Mouse (Mus musculus): ENCODE data around the gene Myo1f.

Gene Myo1f

DNA sequence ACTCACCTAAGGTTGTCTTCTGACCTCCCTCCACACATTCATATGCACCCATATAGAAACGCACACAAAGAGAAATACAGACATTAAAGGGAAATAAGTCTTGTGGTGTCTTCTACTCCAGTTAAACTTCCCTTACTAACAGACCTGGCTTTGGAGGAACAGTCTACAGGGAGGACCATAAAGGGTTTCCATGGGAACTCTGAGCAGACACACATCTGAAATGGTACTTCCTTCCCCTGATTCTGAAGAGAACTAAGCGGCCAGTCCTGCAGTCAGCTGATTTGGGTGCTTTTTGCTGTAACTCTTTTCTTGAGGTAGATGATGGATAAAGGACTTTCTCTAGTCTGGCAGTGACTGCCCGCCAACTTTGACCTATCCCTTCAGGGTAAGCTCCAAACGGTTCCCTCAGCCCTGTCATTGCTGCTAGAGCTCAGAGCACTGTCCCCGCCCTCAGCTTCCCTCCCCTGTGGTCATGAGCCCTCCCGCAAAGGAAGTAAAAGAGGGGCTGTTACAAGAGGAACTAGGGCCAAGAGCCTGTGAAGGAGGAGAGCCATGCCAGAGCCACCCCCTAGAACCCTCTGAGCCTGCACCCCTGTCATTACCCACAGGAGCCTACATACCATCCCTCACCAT is at the start of gene Myo1f:
Gene Myo1f (plus strand): TSS at position 485 of the 633 bp plus-strand sequence.
- DNase-seq (ENCODE audit: low spot score in 2 of 2), result peak; percentile 65 to 72

DNA sequence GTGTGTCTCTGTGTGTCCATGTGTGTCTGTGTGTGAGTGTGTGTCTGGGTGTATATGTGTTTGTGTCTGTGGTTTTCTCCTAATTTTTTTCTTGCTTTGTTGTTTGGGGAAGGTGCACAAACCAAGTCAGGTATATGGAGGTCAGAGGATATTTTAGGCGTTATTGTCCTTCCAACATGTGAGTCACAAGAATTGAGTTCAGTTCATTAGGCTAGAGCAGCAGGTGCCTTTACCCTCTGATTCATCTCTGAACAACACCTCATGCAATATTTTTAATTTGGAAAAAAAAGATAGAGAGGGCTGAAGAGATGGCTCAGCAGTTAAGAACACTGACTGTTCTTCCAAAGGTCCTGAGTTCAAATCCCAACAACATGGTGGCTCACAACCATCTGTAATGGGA is 47.1 kb upstream of the Myo1f start:
- no peak for DNase-seq (ENCODE audit: low spot score in 2 of 2)

DNA sequence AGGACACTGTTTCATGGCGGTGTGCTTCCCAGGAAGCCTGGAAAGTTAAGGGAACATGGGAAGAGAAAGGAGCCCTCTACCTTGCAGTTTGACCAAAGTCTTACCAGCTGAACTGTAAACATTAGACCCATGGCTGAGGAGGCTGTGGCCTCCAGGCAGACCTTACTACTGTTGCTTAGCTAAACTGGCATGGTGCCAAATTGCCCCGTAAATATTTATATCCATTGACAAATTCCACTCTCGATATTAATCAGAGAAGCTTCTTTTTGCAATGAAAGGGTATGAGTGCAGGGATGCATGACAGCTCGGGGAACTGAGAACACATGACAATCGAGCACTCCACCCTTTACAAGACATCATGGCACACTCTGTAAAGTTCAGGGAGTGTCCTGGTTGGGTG is 45.3 kb upstream of the Myo1f start:
- DNase-seq (ENCODE audit: low spot score in 2 of 2), result no peak

DNA sequence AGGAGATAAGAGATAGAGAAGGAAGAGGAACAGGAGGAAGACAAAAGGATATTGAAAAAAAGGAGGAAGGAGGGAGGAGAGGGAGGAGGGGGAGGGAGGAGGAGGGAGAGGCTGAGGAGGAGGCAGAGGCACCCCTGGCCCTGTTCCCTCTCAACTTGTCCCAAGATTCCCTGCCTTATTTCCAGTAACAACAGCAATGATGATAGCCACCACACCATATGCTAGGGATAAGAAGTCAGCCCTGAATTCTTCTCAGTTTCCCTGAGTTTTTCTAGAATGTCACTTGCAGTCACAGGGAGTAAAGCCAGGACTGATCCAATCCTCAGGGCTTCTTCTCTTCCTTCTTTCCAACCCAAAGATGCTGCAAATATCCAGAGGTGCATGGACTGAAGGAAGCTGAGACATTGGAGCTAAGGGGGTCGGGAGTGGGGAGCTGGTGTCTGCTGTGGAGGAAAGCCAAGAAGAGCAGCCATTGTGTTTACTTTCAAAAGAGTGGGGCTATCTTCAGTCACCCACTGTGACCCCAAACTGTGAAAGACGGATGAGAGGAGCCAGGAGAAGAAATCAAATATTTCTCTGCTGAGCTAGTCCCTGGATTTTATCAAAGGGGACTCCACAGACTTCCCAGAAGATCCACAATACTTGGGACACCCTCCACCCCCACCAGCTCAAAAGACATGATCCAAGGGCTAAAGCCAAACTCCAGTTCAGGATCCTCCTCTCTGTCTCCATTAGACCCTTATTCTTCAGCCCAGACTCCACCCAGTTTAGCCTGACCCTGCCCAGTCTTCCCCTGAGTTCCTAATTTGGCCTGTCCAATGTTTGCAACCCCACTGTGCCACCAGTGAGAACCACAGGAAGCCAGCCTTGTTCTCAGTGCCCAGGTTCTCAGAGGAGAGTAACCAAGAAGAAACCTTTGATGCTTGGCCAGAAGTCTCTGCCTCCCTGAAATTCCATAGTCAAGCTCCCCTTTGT is 42.8 kb upstream of the Myo1f start:
- DNase-seq (ENCODE audit: low spot score in 2 of 2), result no peak

DNA sequence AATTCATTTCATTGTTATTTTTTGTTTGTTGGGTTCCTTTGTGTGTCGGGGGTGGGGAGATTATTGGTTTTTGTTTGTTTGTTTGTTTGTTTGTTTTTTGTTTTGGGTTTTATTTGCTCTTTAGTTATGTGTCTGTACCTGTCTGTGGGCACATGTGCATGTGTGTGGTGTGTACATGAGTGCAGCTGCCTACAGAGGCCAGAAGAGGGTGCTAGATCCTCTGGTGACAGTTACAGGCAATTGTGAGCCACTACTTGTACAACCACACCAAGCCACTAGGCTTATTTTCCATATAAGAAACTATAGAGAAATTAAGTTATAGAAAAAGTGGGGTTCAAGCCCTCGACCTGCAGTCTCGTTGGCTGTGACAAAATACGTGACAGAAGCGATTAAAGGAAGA is 41.6 kb upstream of the Myo1f start:
- peak in 1 of 2 experiments; percentile 5 for DNase-seq (ENCODE audit: low spot score in 2 of 2)

DNA sequence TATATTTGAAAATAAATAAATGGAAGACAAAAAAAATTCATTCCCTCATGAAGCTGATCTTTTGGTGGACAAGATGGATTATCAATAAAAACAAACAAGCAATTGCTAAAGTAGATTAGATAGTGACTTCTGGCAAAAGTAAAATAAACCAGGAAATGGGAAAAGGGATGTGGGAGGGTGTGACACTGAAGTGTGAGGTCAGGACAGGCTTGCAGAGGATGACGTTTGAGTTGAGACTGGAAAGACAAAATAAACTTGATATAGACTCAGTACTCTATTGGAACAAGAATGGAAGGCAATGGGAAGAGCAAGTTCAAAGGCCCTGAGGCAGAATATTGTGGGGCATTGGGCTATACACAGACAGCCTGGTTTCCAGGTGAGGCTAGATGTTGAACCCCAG is 35.1 kb upstream of the Myo1f start:
- DNase-seq (ENCODE audit: low spot score in 2 of 2), result no peak

DNA sequence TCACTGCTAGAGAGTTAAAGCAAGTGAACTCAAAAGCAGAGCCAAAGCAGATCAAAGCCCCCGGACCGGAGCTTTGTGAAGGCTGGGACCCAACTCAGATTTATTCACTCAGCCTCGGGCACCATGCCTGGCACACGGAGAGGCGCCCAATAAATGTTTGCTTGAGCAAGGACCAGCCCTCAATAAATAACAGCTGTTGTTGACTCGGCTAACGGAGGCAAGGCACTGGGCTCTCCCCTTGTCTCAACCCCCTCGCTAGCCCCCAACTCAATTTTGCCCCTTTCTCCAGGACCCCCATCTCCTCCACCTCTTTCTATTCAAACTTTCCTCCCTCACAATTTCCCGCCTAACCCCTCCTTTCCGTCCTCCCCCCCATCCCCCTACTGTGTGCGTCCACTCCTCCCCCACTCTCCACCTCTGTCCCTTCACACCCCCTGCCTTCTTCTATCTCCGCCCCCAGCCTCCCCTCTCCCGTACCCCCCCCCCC is 32.0 kb upstream of the Myo1f start:
- DNase-seq (ENCODE audit: low spot score in 2 of 2), result no peak

DNA sequence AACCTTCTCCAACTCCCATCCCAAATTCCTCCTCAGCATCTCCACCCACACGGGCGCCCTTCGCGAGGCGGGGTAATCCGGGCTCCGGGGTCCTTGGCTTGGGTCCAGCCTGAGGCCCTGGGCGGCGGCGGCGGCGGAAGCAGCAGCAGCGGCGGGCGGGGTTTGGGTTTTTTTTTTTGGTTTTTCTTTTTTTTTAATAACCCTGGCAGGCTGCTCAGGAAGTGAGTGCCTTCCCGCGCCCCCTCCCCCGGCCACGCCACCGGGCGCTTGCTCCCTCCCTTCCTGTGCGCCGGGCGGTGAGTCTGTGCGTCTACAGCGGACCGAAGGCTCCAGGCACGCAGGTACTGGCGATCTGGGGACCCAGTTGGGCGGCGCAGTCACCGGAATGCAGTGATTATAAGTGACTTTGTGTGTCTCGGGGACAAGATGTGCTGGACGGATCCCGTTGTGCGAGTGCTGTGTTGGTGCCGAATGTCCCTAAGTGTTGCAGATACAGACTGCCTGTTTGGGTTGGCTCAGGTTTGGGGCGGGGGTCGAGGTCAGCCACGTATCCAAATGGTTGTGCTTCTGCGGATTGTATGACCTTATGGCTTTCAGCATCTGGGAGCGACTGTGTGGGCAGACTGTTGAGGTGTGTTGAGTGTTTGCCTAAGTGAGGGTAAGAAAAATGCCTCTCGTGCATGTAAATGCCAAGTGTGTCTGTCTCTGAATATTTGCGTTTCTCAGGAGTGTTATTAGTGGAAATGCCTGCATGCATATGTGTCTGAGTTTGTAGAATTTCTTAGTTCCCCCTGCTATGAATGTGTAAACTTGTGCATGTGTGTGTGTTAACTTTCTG is 31.4 kb upstream of the Myo1f start, which contains the start of gene Adamts10:
Gene Adamts10 (plus strand): TSS at position 287 of the 838 bp plus-strand sequence.
- peak; percentile 73 to 76 for DNase-seq (ENCODE audit: low spot score in 2 of 2)

DNA sequence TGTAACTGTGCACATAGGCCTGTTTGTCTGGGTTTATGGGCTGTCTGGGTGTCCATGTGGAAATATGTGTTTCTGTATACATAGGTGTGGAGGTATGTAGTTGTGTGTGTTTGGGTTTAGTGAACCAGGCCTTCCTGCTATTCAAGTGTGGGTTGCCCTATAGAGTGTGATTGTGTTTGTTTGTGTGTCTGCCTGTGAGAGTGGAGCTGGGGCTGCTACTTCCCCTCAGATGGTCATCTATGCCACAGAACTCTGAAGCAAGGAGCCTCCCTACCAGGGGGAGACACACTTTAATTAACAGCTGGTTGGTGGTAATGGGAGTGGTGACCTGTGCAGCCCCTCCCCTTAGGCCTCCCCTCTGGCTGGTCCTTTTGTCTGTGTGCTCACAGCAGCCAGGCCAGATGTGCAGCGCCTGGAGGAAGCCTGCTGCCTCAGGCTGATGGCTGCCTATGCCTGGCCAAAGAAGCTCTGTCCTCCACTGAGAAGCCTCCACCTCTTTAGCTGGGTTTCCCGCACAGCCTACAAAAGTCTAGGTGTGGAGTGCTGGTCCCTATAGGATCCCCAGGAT is 30.6 kb upstream of the Myo1f start:
- DNase-seq (ENCODE audit: low spot score in 2 of 2), result peak in 1 of 2 experiments; percentile 12

DNA sequence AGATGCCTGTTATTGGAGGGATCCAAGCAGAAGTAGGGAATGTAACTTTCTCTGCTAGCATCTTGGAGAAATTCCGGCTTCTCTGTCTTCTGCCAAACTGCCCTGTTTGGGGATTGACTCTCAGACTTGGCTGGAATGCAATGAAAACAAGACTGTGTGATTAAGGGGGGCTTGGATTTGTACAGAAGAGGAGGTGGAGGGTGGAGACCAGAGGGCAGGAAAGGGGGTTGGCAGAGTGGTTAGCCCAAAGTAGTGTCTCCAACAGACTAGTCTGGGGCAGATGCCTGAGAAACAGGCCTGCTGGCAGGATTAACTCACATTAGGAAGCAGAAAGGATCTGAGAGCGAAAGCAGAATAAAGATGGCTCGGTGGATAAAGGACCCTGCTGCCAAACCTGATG is 29.0 kb upstream of the Myo1f start:
- no peak for DNase-seq (ENCODE audit: low spot score in 2 of 2)

DNA sequence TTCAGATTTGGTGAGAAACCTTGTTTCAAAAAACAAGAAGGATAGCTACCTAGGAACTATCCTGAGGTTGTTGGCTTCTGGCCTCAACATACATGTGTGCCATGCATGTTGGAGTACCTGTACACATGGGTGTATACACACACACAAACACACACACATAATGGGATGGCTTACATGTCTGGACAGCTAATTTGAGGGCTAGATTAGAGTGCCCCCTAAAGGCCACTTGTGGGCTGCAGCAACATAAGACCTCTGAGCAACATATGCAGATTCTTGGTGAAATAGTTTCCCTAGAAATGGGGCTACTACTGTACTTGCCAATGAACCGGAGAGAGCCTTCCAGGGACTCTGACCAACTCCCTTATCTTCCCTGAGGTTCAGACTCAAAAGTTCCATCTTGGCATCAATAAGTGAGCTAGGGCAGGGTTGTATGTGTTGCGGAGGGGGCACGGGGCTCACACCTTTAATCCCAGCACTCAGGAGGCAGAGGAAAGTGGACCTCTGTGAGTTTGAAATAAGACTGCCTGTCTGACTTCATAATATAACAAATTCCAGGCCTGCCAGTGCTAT is 16.3 kb upstream of the Myo1f start:
- DNase-seq (ENCODE audit: low spot score in 2 of 2), result peak; percentile 31 to 44

DNA sequence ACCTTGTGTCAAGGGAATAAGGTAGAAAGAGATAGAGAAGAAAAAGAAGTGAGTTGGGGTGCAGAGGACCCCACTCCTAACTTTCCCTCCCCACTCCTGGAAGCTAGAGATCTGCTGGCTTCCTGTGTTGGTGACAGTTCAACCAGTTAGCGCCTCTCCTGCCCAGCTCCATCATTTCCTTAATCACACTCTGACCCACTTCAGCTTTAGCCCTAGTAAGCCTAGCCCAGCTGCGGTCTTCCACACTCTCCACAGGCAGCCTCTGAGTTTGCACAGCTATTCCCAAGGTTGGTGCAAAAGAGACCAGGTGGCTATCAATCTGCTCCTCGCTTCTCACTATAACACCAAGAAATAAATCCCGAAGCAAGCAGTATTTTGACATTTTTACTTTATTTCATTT is 15.6 kb upstream of the Myo1f start:
- no peak for DNase-seq (ENCODE audit: low spot score in 2 of 2)

DNA sequence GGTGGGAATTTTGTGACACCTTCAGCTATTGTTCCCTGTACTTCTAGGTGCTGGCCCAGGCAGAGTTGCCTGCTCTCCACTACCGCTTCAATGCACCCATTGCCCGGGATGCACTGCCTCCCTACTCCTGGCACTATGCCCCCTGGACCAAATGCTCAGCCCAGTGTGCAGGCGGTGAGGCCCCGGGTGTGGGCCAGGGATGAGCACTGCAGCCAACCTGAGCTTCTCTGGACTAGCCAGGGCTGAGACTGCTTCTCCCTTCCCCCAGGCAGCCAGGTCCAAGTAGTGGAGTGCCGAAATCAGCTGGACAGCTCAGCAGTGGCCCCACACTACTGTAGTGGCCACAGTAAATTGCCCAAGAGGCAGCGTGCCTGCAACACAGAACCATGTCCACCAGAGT is 6.3 kb upstream of the Myo1f start:
- no peak for DNase-seq (ENCODE audit: low spot score in 2 of 2)

DNA sequence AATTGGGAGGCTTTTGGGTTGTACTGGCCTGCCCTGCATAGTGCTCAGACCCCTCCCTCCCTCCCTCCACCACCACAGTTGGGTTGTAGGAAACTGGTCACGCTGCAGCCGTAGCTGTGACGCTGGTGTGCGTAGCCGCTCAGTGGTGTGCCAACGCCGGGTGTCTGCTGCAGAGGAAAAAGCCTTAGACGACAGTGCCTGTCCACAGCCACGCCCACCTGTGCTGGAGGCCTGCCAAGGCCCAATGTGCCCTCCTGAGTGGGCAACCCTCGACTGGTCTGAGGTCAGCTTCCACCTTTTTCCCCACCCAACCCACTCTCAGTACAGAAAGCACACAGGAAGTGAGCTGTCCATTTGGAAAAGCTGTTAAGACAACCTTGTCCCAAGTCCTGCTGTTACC is 5.1 kb upstream of the Myo1f start:
- DNase-seq (ENCODE audit: low spot score in 2 of 2), result peak; percentile 55 to 69

DNA sequence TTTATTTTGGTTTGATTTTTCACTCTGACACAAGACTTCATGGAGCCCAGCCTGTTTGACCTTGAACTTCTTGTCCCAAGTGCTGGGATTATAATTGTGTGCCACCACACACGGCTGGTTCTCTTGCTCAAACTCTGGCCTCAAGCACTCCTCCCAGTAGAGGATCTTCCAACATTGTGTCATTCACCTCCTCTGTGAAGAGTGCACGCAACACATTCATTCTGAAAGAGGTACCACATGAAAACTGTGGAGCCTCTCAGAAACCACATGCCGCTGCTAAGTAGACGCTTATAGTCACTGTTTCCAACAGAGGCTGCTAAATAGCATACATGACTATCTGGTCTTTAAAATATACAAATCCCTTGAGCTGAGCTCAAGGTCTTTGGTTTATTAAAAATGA is 3.4 kb upstream of the Myo1f start:
- no peak for DNase-seq (ENCODE audit: low spot score in 2 of 2)

DNA sequence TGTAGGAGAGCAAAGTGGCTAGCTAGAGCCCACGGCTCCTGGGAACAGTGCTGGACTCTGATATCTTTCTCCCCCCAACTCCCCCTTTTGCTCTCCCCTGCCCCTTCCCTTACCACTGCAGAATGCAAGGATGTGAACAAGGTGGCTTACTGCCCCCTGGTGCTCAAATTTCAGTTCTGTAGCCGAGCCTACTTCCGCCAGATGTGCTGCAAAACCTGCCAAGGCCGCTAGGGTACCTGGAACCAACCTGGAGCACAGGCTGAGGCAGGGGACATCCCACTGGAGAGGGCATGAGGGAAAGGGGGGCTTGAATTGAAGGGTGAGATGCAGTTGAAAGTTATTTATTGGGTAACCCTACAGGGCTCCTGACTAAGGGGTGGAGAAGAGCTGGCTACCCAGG is 2.5 kb upstream of the Myo1f start:
- peak in 1 of 2 experiments; percentile 48 for DNase-seq (ENCODE audit: low spot score in 2 of 2)

DNA sequence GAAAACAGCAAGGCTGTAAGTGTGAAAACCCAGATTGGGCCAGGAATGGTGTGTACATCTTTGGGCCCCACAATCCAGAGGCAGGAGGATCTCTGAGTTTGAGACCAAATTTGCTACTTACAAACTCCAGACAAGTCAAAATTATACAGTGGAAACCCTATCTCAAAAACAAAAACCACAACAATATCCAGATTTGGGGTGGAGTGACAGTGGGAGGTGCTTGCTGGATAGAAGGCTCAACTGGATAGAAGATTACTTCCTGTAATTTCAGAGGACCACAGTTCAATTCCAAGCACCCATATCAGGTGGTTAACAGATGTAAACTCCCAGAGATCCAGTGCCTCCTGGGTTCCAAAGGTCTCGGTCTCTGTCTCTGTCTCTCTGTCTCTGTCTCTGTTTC is 971 bp upstream of the Myo1f start:
- no peak for DNase-seq (ENCODE audit: low spot score in 2 of 2)

DNA sequence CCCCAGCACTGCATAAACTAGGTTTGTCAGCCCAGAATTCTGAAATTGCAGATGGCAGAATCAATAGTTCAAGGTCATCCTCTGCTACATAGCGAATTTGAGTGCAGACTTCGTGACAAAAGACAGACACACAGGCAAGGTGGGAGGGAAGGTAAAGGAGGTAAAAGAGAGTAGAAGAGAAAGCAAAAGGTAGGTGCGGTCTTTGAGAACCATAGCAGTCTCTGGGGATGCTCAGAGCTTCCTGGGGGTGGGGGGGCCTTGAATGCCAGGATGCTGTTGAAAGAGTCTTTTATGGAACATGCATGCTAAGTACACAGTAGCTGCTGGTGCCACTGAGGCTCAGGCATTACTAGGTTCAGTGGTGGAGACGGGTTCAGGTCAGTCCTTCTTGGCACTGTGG is 2.4 kb downstream of the Myo1f start:
- no peak for DNase-seq (ENCODE audit: low spot score in 2 of 2)

DNA sequence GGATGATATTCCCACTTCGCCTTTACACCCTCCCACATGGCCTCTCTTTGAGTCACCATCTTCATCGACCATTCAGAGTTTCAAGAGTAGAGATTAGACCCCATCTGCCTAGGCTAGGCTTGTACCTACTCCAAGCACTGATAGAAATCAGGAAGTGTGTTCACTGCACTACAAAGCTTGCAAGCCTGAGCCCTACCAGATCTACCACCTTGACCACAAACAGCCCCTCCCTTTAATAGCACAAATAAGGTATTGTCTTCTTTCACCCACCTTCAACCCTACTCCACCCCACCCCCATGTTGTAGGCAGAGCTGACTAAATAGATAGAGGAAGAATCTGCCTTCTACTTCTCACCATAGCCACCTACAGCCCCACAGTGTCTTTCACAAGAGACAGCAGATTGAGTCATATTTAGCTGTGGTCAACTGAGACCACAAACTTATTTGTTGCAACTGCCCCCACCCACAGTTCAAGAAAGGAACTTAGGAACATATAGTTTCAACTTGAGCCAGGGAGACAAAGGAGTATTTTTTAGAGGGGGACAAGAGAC is 8.1 kb downstream of the Myo1f start:
- peak; percentile 71 to 84 for DNase-seq (ENCODE audit: low spot score in 2 of 2)

DNA sequence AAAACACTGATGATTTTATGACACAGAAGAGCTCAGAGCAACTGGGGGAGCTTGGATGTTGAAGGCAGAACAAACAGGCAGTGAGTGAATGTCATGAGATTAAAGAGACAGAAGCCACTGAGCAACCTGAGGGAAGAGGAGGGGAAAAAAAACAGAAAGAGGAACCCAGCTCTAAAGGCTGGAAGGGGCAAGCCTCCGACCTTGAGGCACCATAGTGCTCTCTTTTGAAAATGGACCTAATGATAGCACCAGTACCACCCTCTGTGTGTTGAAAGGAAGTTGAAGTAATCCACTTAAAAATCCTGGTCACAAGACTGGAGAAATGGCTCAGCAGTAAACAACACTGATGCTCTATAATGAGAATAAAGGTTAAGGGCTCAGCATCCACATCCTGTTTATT is 9.1 kb downstream of the Myo1f start:
- no peak for DNase-seq (ENCODE audit: low spot score in 2 of 2)

DNA sequence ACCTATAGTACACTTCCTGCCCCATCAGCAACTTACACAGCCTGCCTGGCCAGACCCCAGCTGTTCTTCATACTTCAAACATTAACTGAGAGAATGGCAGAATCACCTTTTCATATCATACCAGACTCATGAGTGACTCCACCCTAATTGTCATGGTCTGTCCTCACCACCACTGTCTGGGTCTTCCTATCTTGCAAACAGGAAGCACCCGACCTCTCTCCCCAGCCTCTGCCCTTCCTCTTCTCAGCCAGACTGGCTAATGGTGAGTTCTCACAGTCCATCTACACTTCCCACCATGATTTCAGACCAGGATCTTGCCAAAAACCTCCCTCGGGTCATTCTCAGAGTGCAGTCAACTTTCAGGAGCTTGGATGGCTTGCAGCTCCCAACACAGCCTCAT is 10.7 kb downstream of the Myo1f start:
- peak; percentile 48 to 56 for DNase-seq (ENCODE audit: low spot score in 2 of 2)

All from natural killer cell, adult 2 months (primary cell).